Mouse (Mus musculus) neural tube, embryonic 10.5 days (tissue): Measurements from ENCODE around the gene Nrxn2.

Experiments used
- DNase-seq: peaks from one replicate; pipeline ENCODE4 v3.0.0-alpha.2; 2017; ENCODE audit warnings: low spot score; ENCODE audit errors: extremely low spot score

Gene Nrxn2

GRCm38 (mm10) chr19:6418233-6418879 is at the start of gene Nrxn2:
Nrxn2 (plus strand) TSS chr19:6418731.
- peak; percentile 92 for DNase-seq

GRCm38 (mm10) chr19:6370175-6370574 is 48.4 kb upstream of the Nrxn2 start:
- DNase-seq = no peak

- no peak for DNase-seq
Observed at GRCm38 (mm10) chr19:6372433-6372832, 46.1 kb upstream of the Nrxn2 start.

- peak; percentile 75 for DNase-seq
Observed at GRCm38 (mm10) chr19:6373539-6374400, 44.8 kb upstream of the Nrxn2 start.

GRCm38 (mm10) chr19:6374571-6374970 is 44.0 kb upstream of the Nrxn2 start:
- DNase-seq = no peak

GRCm38 (mm10) chr19:6375423-6376254 is 42.9 kb upstream of the Nrxn2 start:
- DNase-seq = no peak

- peak; percentile 50 for DNase-seq
Observed at GRCm38 (mm10) chr19:6376255-6376564, 42.3 kb upstream of the Nrxn2 start.

GRCm38 (mm10) chr19:6376643-6377042 is 41.9 kb upstream of the Nrxn2 start:
- no peak for DNase-seq

GRCm38 (mm10) chr19:6377327-6378040 is 41.0 kb upstream of the Nrxn2 start:
- DNase-seq = no peak

GRCm38 (mm10) chr19:6380411-6381166 is 37.9 kb upstream of the Nrxn2 start:
- no peak for DNase-seq

- DNase-seq = no peak
Observed at GRCm38 (mm10) chr19:6381238-6381637, 37.3 kb upstream of the Nrxn2 start.

GRCm38 (mm10) chr19:6382323-6382924 is 36.1 kb upstream of the Nrxn2 start:
- no peak for DNase-seq

- DNase-seq = no peak
Observed at GRCm38 (mm10) chr19:6383470-6383869, 35.1 kb upstream of the Nrxn2 start.

- no peak for DNase-seq
Observed at GRCm38 (mm10) chr19:6384128-6384527, 34.4 kb upstream of the Nrxn2 start, which contains the start of gene Pygm. Pygm (plus strand) TSS chr19:6384399.

- no peak for DNase-seq
Observed at GRCm38 (mm10) chr19:6384954-6385353, 33.6 kb upstream of the Nrxn2 start.

GRCm38 (mm10) chr19:6385419-6385818 is 33.1 kb upstream of the Nrxn2 start:
- no peak for DNase-seq

GRCm38 (mm10) chr19:6385821-6386220 is 32.7 kb upstream of the Nrxn2 start:
- no peak for DNase-seq

GRCm38 (mm10) chr19:6386234-6386633 is 32.3 kb upstream of the Nrxn2 start:
- DNase-seq = no peak

- no peak for DNase-seq
Observed at GRCm38 (mm10) chr19:6388006-6388405, 30.5 kb upstream of the Nrxn2 start.

- DNase-seq = no peak
Observed at GRCm38 (mm10) chr19:6389803-6390202, 28.7 kb upstream of the Nrxn2 start.
